In genomic region chr13:44573463-44573862, GRCm38 (mm10) we compare ENCODE assay signal across 16 mouse cellular contexts.
"Had no signal": no experiment of that assay in that cellular context is flagged by ENCODE, and none has a peak within 500 bp of the region (broad histone marks: within the 10 kb centered on the region; RNA-seq: fewer than 3 reads in every experiment).

No protein-coding gene starts in this region.

- DNase-seq: kidney, adult 11 months; kidney, adult 9 months; kidney, postnatal 36 days; layer of hippocampus, adult 9-11 months; layer of hippocampus, postnatal 36 days; lung, adult 18-20 months; lung, postnatal 4 days; midbrain, embryonic 14.5 days; right cerebral cortex, adult 18-20 months; thymus, adult 18-20 months; thymus, postnatal 25 days had no signal

- H3K4me2 ChIP-seq: limb, embryonic 13.5 days; neural tube, embryonic 15.5 days had no signal

- H3K27me3 ChIP-seq: limb, embryonic 13.5 days; neural tube, embryonic 15.5 days had no signal

- H3K9ac ChIP-seq: limb, embryonic 13.5 days; liver, embryonic 14.5 days; neural tube, embryonic 15.5 days had no signal

- H3K4me3 ChIP-seq: limb, embryonic 13.5 days; midbrain, embryonic 10.5 days; myocyte; neural tube, embryonic 15.5 days had no signal

- H3K9me3 ChIP-seq: neural tube, embryonic 15.5 days had no signal

- H3K27ac ChIP-seq: limb, embryonic 13.5 days; liver, embryonic 14.5 days; midbrain, embryonic 10.5 days; neural tube, embryonic 15.5 days had no signal

- H3K4me1 ChIP-seq: midbrain, embryonic 10.5 days; neural tube, embryonic 15.5 days had no signal

- H3K36me3 ChIP-seq: limb, embryonic 13.5 days; midbrain, embryonic 10.5 days; neural tube, embryonic 15.5 days had no signal
